Mouse (Mus musculus): ENCODE results near the gene Ptgs1. TPM values are rescaled to one million over a fixed set of nuclear protein-coding genes. Genes with fewer than 3 reads are reported as not detected.

The Ptgs1 gene
- total RNA-seq, 4 experiments from 2014 or later: 15.0 to 33.0 (median 25.0) TPM

- DNase-seq (ENCODE audit: low spot score in 2 of 2): no peak
Measured at GRCm38 (mm10) chr2:36214425-36214824, 15.8 kb upstream of the Ptgs1 start.

- no peak for DNase-seq (ENCODE audit: low spot score in 2 of 2)
Measured at GRCm38 (mm10) chr2:36215203-36215739, 15.0 kb upstream of the Ptgs1 start.

- DNase-seq (ENCODE audit: low spot score in 2 of 2): no peak
Measured at GRCm38 (mm10) chr2:36216546-36216945, 13.7 kb upstream of the Ptgs1 start.

GRCm38 (mm10) chr2:36216953-36217573 is 13.2 kb upstream of the Ptgs1 start:
- no peak for DNase-seq (ENCODE audit: low spot score in 2 of 2)

GRCm38 (mm10) chr2:36217692-36218233 is 12.5 kb upstream of the Ptgs1 start:
- no peak for DNase-seq (ENCODE audit: low spot score in 2 of 2)

GRCm38 (mm10) chr2:36220106-36220505 is 10.1 kb upstream of the Ptgs1 start:
- DNase-seq (ENCODE audit: low spot score in 2 of 2): no peak

GRCm38 (mm10) chr2:36220891-36221290 is 9.3 kb upstream of the Ptgs1 start:
- DNase-seq (ENCODE audit: low spot score in 2 of 2): no peak

- no peak for DNase-seq (ENCODE audit: low spot score in 2 of 2)
Measured at GRCm38 (mm10) chr2:36222168-36222848, 7.9 kb upstream of the Ptgs1 start.

- no peak for DNase-seq (ENCODE audit: low spot score in 2 of 2)
Measured at GRCm38 (mm10) chr2:36223436-36223835, 6.8 kb upstream of the Ptgs1 start.

GRCm38 (mm10) chr2:36224153-36224552 is 6.1 kb upstream of the Ptgs1 start:
- no peak for DNase-seq (ENCODE audit: low spot score in 2 of 2)

GRCm38 (mm10) chr2:36224599-36224998 is 5.6 kb upstream of the Ptgs1 start:
- no peak for DNase-seq (ENCODE audit: low spot score in 2 of 2)

GRCm38 (mm10) chr2:36230967-36231366 is 741 bp downstream of the Ptgs1 start:
- DNase-seq (ENCODE audit: low spot score in 2 of 2): no peak

GRCm38 (mm10) chr2:36234526-36235368 is 4.5 kb downstream of the Ptgs1 start:
- DNase-seq (ENCODE audit: low spot score in 2 of 2): no peak

GRCm38 (mm10) chr2:36235917-36236316 is 5.7 kb downstream of the Ptgs1 start:
- no peak for DNase-seq (ENCODE audit: low spot score in 2 of 2)

GRCm38 (mm10) chr2:36236889-36237288 is 6.7 kb downstream of the Ptgs1 start:
- no peak for DNase-seq (ENCODE audit: low spot score in 2 of 2)

- DNase-seq (ENCODE audit: low spot score in 2 of 2): no peak
Measured at GRCm38 (mm10) chr2:36237557-36237956, 7.3 kb downstream of the Ptgs1 start.

- DNase-seq (ENCODE audit: low spot score in 2 of 2): no peak
Measured at GRCm38 (mm10) chr2:36238467-36238866, 8.2 kb downstream of the Ptgs1 start.

- no peak for DNase-seq (ENCODE audit: low spot score in 2 of 2)
Measured at GRCm38 (mm10) chr2:36238951-36239350, 8.7 kb downstream of the Ptgs1 start.

- DNase-seq (ENCODE audit: low spot score in 2 of 2): no peak
Measured at GRCm38 (mm10) chr2:36242514-36242913, 12.3 kb downstream of the Ptgs1 start.

- no peak for DNase-seq (ENCODE audit: low spot score in 2 of 2)
Measured at GRCm38 (mm10) chr2:36243296-36243891, 13.2 kb downstream of the Ptgs1 start.

GRCm38 (mm10) chr2:36243892-36244309 is 13.7 kb downstream of the Ptgs1 start:
- DNase-seq (ENCODE audit: low spot score in 2 of 2): no peak
